Mouse (Mus musculus): ENCODE results near the gene Got1. TPM values are rescaled to one million over a fixed set of nuclear protein-coding genes. Genes with fewer than 3 reads are reported as not detected.

Got1 gene
- polyA plus RNA-seq (2015; fragmentation: Nextera tagmentation; extraction: Ambion mirVana): 25.3 and 28.0 TPM in 2 replicates

- ATAC-seq (ENCODE audit: low read depth): peak; percentile 99
- H3K4me2 ChIP-seq (ENCODE audit: low read depth, low read length): peak within 1 kb of the TSS; percentile 92
- no peaks in the 10 kb centered on the region for H3K9me3 ChIP-seq (replicated peaks; ENCODE audit: control insufficient read depth, low read length)
- H3K9ac ChIP-seq (ENCODE audit: low read depth, low read length): peak within 1 kb of the TSS; percentile 71
- under 1% methylated on average over 58 of the region's 58 CpGs for WGBS (ENCODE audit: insufficient replicate concordance)
- peak within 1 kb of the TSS; percentile 73 for H3K4me3 ChIP-seq (ENCODE audit: low read depth, low read length)
- H3K4me1 ChIP-seq (ENCODE audit: control insufficient read depth, low read depth, low read length): peaks cover 23% of the 10 kb centered on the region
- H3K36me3 ChIP-seq (ENCODE audit: control insufficient read depth, insufficient read depth): no peaks in the 10 kb centered on the region
- H3K27ac ChIP-seq (ENCODE audit: low read length): peak within 1 kb of the TSS; percentile 69
- no peaks in the 10 kb centered on the region for H3K27me3 ChIP-seq (ENCODE audit: control insufficient read depth, insufficient read depth, low read depth, low read length)
These were observed at the start of gene Got1 for GRCm38 (mm10) chr19:43524187-43525103. Got1 (minus strand) TSS chr19:43524605.

GRCm38 (mm10) chr19:43570831-43571790 is 46.7 kb upstream of the Got1 start:
- Histone ChIP-seq H3K4me1 (ENCODE audit: control insufficient read depth, low read depth, low read length) (peaks cover 4% of the 10 kb centered on the region; the same call in 1 of the 2 replicates), H3K4me2 (ENCODE audit: low read depth, low read length) (peak overlapping the region; percentile 52), H3K9ac (ENCODE audit: low read depth, low read length) (0 out of 2 replicates have a peak overlapping the region, but pooled peaks have one; percentile 23), H3K9me3 (replicated peaks; ENCODE audit: control insufficient read depth, low read length) (no peaks in the 10 kb centered on the region), H3K27ac (ENCODE audit: low read length) (no peak overlapping the region), H3K36me3 (ENCODE audit: control insufficient read depth, insufficient read depth) (no peaks in the 10 kb centered on the region), H3K4me3 (ENCODE audit: low read depth, low read length) (peak overlapping the region; percentile 37), H3K27me3 (ENCODE audit: control insufficient read depth, insufficient read depth, low read depth, low read length) (peaks cover 31% of the 10 kb centered on the region)
- 10% methylated on average over 32 of the region's 32 CpGs for WGBS (ENCODE audit: insufficient replicate concordance)
- ATAC-seq (ENCODE audit: low read depth): no peak

GRCm38 (mm10) chr19:43569133-43569532 is 44.7 kb upstream of the Got1 start:
- Histone ChIP-seq H3K36me3 (ENCODE audit: control insufficient read depth, insufficient read depth) (no peaks in the 10 kb centered on the region), H3K27me3 (ENCODE audit: control insufficient read depth, insufficient read depth, low read depth, low read length) (peaks cover 28% of the 10 kb centered on the region), H3K9ac (ENCODE audit: low read depth, low read length) (no peak overlapping the region), H3K27ac (ENCODE audit: low read length) (no peak overlapping the region), H3K4me1 (ENCODE audit: control insufficient read depth, low read depth, low read length) (peaks cover 4% of the 10 kb centered on the region; the same call in 1 of the 2 replicates), H3K4me3 (ENCODE audit: low read depth, low read length) (no peak overlapping the region), H3K4me2 (ENCODE audit: low read depth, low read length) (no peak overlapping the region), H3K9me3 (replicated peaks; ENCODE audit: control insufficient read depth, low read length) (no peaks in the 10 kb centered on the region)
- no peak for ATAC-seq (ENCODE audit: low read depth)
- 59% methylated on average over 6 of the region's 6 CpGs for WGBS (ENCODE audit: insufficient replicate concordance)

- WGBS (ENCODE audit: insufficient replicate concordance): 48% methylated on average over 9 of the region's 9 CpGs
- Histone ChIP-seq H3K36me3 (ENCODE audit: control insufficient read depth, insufficient read depth) (no peaks in the 10 kb centered on the region), H3K4me2 (ENCODE audit: low read depth, low read length) (no peak overlapping the region), H3K9me3 (replicated peaks; ENCODE audit: control insufficient read depth, low read length) (no peaks in the 10 kb centered on the region), H3K27me3 (ENCODE audit: control insufficient read depth, insufficient read depth, low read depth, low read length) (peaks cover 20% of the 10 kb centered on the region), H3K9ac (ENCODE audit: low read depth, low read length) (no peak overlapping the region), H3K27ac (ENCODE audit: low read length) (no peak overlapping the region), H3K4me1 (ENCODE audit: control insufficient read depth, low read depth, low read length) (peaks cover 4% of the 10 kb centered on the region; the same call in 1 of the 2 replicates), H3K4me3 (ENCODE audit: low read depth, low read length) (no peak overlapping the region)
- no peak for ATAC-seq (ENCODE audit: low read depth)
These were observed 43.9 kb upstream of the Got1 start for GRCm38 (mm10) chr19:43568298-43568697.

GRCm38 (mm10) chr19:43563166-43563565 is 38.8 kb upstream of the Got1 start:
- 62% methylated on average over 5 of the region's 5 CpGs for WGBS (ENCODE audit: insufficient replicate concordance)
- H3K27me3 ChIP-seq (ENCODE audit: control insufficient read depth, insufficient read depth, low read depth, low read length): no peaks in the 10 kb centered on the region

GRCm38 (mm10) chr19:43561841-43562240 is 37.4 kb upstream of the Got1 start:
- Histone ChIP-seq H3K4me1 (ENCODE audit: control insufficient read depth, low read depth, low read length) (no peaks in the 10 kb centered on the region), H3K9me3 (replicated peaks; ENCODE audit: control insufficient read depth, low read length) (no peaks in the 10 kb centered on the region), H3K4me3 (ENCODE audit: low read depth, low read length) (no peak overlapping the region), H3K9ac (ENCODE audit: low read depth, low read length) (no peak overlapping the region), H3K27me3 (ENCODE audit: control insufficient read depth, insufficient read depth, low read depth, low read length) (no peaks in the 10 kb centered on the region), H3K27ac (ENCODE audit: low read length) (no peak overlapping the region), H3K36me3 (ENCODE audit: control insufficient read depth, insufficient read depth) (no peaks in the 10 kb centered on the region), H3K4me2 (ENCODE audit: low read depth, low read length) (no peak overlapping the region)
- 72% methylated on average over 4 of the region's 4 CpGs for WGBS (ENCODE audit: insufficient replicate concordance)
- no peak for ATAC-seq (ENCODE audit: low read depth)

More at GRCm38 (mm10) chr19:43563166-43563565, 38.8 kb upstream of the Got1 start:
- Histone ChIP-seq H3K36me3 (ENCODE audit: control insufficient read depth, insufficient read depth) (no peaks in the 10 kb centered on the region), H3K27ac (ENCODE audit: low read length) (no peak overlapping the region), H3K9me3 (replicated peaks; ENCODE audit: control insufficient read depth, low read length) (no peaks in the 10 kb centered on the region), H3K9ac (ENCODE audit: low read depth, low read length) (no peak overlapping the region), H3K4me2 (ENCODE audit: low read depth, low read length) (no peak overlapping the region), H3K4me3 (ENCODE audit: low read depth, low read length) (no peak overlapping the region), H3K4me1 (ENCODE audit: control insufficient read depth, low read depth, low read length) (no peaks in the 10 kb centered on the region)
- no peak for ATAC-seq (ENCODE audit: low read depth)

GRCm38 (mm10) chr19:43560244-43560643 is 35.8 kb upstream of the Got1 start:
- H3K27me3 ChIP-seq (ENCODE audit: control insufficient read depth, insufficient read depth, low read depth, low read length): no peaks in the 10 kb centered on the region
- no peak overlapping the region for H3K4me3 ChIP-seq (ENCODE audit: low read depth, low read length)
- H3K4me1 ChIP-seq (ENCODE audit: control insufficient read depth, low read depth, low read length): no peaks in the 10 kb centered on the region
- H3K27ac ChIP-seq (ENCODE audit: low read length): no peak overlapping the region
- 61% methylated on average over 2 of the region's 2 CpGs for WGBS (ENCODE audit: insufficient replicate concordance)
- H3K4me2 ChIP-seq (ENCODE audit: low read depth, low read length): no peak overlapping the region
- no peaks in the 10 kb centered on the region for H3K9me3 ChIP-seq (replicated peaks; ENCODE audit: control insufficient read depth, low read length)
- no peak overlapping the region for H3K9ac ChIP-seq (ENCODE audit: low read depth, low read length)
- H3K36me3 ChIP-seq (ENCODE audit: control insufficient read depth, insufficient read depth): no peaks in the 10 kb centered on the region
- no peak for ATAC-seq (ENCODE audit: low read depth)

GRCm38 (mm10) chr19:43551493-43551890 is 27.1 kb upstream of the Got1 start:
- Histone ChIP-seq H3K9me3 (replicated peaks; ENCODE audit: control insufficient read depth, low read length) (no peaks in the 10 kb centered on the region), H3K9ac (ENCODE audit: low read depth, low read length) (no peak overlapping the region), H3K36me3 (ENCODE audit: control insufficient read depth, insufficient read depth) (no peaks in the 10 kb centered on the region), H3K4me3 (ENCODE audit: low read depth, low read length) (no peak overlapping the region), H3K4me1 (ENCODE audit: control insufficient read depth, low read depth, low read length) (no peaks in the 10 kb centered on the region), H3K4me2 (ENCODE audit: low read depth, low read length) (no peak overlapping the region), H3K27ac (ENCODE audit: low read length) (no peak overlapping the region), H3K27me3 (ENCODE audit: control insufficient read depth, insufficient read depth, low read depth, low read length) (no peaks in the 10 kb centered on the region; the same call in 1 of the 2 replicates)
- 61% methylated on average over 6 of the region's 6 CpGs for WGBS (ENCODE audit: insufficient replicate concordance)
- ATAC-seq (ENCODE audit: low read depth): no peak

All from liver, embryonic 16.5 days (tissue).